Mouse (Mus musculus) kidney, postnatal 0 days (tissue): ENCODE measurements around the gene Pcdh20. TPM values are rescaled to one million over a fixed set of nuclear protein-coding genes. Genes with fewer than 3 reads are reported as not detected.

Source experiments
- ATAC-seq: fragments of 200-750 bp; cut with Nextera tagmentation; replicated peaks from 2 replicates; pipeline ENCODE4 v1.8.0; 2017; ENCODE audit warnings: low read depth, moderate number of reproducible peaks, moderate TSS enrichment, moderate library complexity; ENCODE audit not compliant: low FRiP score
- DNase-seq: peaks from one replicate; pipeline ENCODE4 v3.0.0-alpha.2; 2016; ENCODE audit warnings: low spot score
- H3K27ac ChIP-seq: fragments of 300-500 bp; sonication (generic); 2 replicates; pipeline ENCODE4 v1.5.1; 2014; ENCODE audit warnings: mild to moderate bottlenecking
- H3K27me3 ChIP-seq: fragments of 300-500 bp; sonication (generic); 2 replicates; pipeline ENCODE4 v1.6.1; 2014; ENCODE audit warnings: low read length, mixed read lengths; ENCODE audit not compliant: insufficient read depth
- H3K36me3 ChIP-seq: fragments of 300-500 bp; sonication (generic); 2 replicates; pipeline ENCODE4 v1.6.1; 2014; ENCODE audit warnings: low read length, mixed read lengths; ENCODE audit not compliant: insufficient read depth
- H3K4me1 ChIP-seq: fragments of 300-500 bp; sonication (generic); replicated peaks from 2 replicates; pipeline ENCODE4 v1.6.1; 2014; ENCODE audit warnings: antibody characterized with exemption, low read length, mixed read lengths; ENCODE audit not compliant: insufficient read depth
- H3K4me2 ChIP-seq: fragments of 300-500 bp; sonication (generic); 2 replicates; pipeline ENCODE4 v1.6.1; 2014; ENCODE audit warnings: mild to moderate bottlenecking, low read length, moderate library complexity, mixed read lengths
- H3K4me3 ChIP-seq: fragments of 300-500 bp; sonication (generic); replicated peaks from 2 replicates; pipeline ENCODE4 v1.5.1; 2014; ENCODE audit warnings: low read depth, low read length
- H3K9ac ChIP-seq: fragments of 300-500 bp; sonication (generic); 2 replicates; pipeline ENCODE4 v1.6.1; 2014; ENCODE audit warnings: low read depth, low read length
- H3K9me3 ChIP-seq: fragments of 300-500 bp; sonication (generic); replicated peaks from 2 replicates; pipeline ENCODE4 v1.6.1; 2016; ENCODE audit warnings: low read length, inconsistent platforms, mixed read lengths
- CTCF ChIP-seq: IDR thresholded peaks from 2 replicates; pipeline ENCODE4 v1.5.1; 2016; ENCODE audit warnings: antibody characterized with exemption, low read depth, mild to moderate bottlenecking, moderate library complexity
- WGBS: fragments of 180-500 bp; shearing (Covaris S2); extraction: QIAGEN DNeasy Blood & Tissue Kit; methylation state at CpG from one replicate; pipeline ENCODE4 v1.1.7; 2014; 5-methylcytosine and 5-hydroxymethylcytosine counted together
- polyA plus RNA-seq: library from polyadenylated mRNA; unstranded; fragments of >200 nt; fragmentation: Nextera tagmentation; extraction: Ambion mirVana; gene quantifications from 2 replicates; pipeline ENCODE4 v1.2.1, GENCODE M21; 2015

The Pcdh20 gene
- polyA plus RNA-seq, result 0.08 and 0.19 TPM in 2 replicates

DNA sequence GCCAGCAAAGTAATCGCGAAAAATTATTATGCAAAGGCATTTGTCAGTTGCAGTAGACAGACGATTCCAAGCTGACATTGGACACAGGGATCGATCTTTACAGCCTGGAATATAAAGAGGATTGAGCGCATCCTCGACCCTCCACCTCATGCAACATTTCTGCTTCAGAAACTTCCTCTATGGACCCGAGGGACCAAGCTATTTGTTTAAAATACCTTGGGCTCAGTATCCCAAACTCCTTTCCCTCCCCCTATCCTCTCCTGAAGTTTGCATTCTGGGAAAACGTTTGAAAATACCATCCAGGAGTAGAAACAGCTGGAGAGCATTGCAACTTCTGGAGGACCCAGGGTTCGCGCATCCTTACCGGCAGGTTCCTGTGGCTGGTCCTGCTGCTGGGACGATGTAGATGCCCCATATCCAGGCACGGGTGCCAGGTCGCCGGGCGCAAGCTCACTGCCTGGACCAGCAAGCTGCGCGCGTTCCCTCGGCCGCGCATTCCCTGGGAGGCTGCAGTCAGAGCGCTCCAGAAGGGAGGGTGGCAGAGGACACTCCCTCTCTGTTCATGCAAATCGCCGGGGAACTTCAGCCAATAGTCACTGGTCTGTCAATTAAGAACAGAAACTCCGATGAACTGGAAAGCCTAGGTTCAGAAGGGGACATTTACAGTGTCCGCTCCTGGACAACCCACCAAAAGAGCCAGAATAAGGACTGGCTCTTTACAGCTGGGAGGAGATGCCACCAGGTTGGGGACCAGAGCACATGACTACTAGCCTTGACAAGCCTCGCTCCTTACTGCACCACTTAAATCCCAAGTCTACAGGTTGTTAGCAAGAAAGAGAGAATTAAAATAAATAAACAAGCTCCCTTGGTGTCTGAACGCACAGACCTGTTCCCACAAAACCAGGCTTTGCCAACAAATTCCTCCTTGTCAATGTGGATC is at the start of gene Pcdh20:
Gene Pcdh20, minus strand, starts transcription at position 902 of the 940 bp plus-strand sequence.
- 1% methylated on average over 29 of the region's 29 CpGs for WGBS
- H3K36me3 ChIP-seq, result no peaks in the 10 kb centered on the region
- peaks cover 8% of the 10 kb centered on the region for H3K27me3 ChIP-seq
- H3K4me2 ChIP-seq, result peak within 1 kb of the TSS; percentile 64
- H3K4me1 ChIP-seq, result 0 out of 2 replicates have a peak, but pooled peaks cover 11% of the 10 kb centered on the region
- ATAC-seq (peak; percentile 71), DNase-seq (peak; percentile 64)
- no peak within 1 kb of the TSS for H3K27ac ChIP-seq
- no peaks in the 10 kb centered on the region for H3K9me3 ChIP-seq
- H3K4me3 ChIP-seq, result peak within 1 kb of the TSS; percentile 28
- no peak within 1 kb of the TSS for H3K9ac ChIP-seq
- TF ChIP-seq CTCF, result no peak

DNA sequence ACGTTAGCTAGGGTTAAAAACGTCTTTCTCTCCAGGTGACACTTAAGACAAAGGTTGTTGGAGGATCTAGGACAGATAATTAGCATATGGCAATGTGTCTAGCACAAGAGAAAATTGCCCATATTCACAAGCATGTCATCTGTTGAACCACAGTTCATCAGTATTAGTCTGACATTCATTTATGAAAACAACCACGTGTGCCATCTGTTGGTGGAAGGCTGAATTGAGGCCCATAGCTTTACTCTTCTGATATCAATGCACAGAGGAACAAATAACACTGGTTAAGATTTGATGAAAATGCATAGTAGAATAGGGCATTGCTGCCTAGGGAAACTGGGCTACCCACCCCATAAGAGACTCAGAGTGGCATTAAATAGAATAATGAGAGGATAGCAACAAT is 8.7 kb upstream of the Pcdh20 start:
- WGBS, result 47% methylated on average over 3 of the region's 3 CpGs
- peak; percentile 14 for DNase-seq

DNA sequence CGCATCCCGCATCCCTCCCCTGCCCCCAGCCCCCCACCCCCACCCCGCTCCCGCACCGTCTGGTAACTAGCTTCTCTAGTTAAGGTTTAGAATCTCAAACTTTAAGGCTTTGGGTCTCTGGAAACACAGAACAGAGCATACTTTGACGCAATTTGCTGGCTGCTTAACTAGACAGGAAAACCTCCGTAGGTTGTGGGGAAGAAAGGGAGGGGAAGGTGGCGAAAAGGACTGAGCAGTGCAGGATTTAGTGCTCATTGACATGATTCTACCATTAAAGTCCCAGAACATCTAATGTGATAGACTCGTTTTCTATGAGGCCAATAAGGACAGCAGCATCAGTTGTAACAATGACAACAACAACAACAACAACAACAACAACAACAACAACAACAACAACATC is 1.2 kb downstream of the Pcdh20 start:
- no peak overlapping the region for H3K27ac ChIP-seq
- no peaks in the 10 kb centered on the region for H3K36me3 ChIP-seq
- peak overlapping the region; percentile 64 for H3K4me2 ChIP-seq
- WGBS, result 1% methylated on average over 9 of the region's 9 CpGs
- H3K27me3 ChIP-seq, result peaks cover 8% of the 10 kb centered on the region
- H3K9ac ChIP-seq, result no peak overlapping the region
- peak; percentile 16 for DNase-seq
- ATAC-seq, result no peak
- no peak for TF ChIP-seq CTCF
- no peaks in the 10 kb centered on the region for H3K9me3 ChIP-seq
- 0 out of 2 replicates have a peak, but pooled peaks cover 11% of the 10 kb centered on the region for H3K4me1 ChIP-seq
- H3K4me3 ChIP-seq, result 0 out of 2 replicates have a peak overlapping the region, but pooled peaks have one; percentile 18

More for the DNA sequence above, 8.7 kb upstream of the Pcdh20 start:
- H3K4me3 ChIP-seq, result no peak overlapping the region
- no peaks in the 10 kb centered on the region for H3K36me3 ChIP-seq
- H3K9ac ChIP-seq, result no peak overlapping the region
- ATAC-seq, result no peak
- no peaks in the 10 kb centered on the region for H3K4me1 ChIP-seq
- TF ChIP-seq CTCF, result peak; percentile 63
- no peak overlapping the region for H3K4me2 ChIP-seq
- no peaks in the 10 kb centered on the region for H3K9me3 ChIP-seq
- H3K27me3 ChIP-seq, result no peaks in the 10 kb centered on the region
- no peak overlapping the region for H3K27ac ChIP-seq

DNA sequence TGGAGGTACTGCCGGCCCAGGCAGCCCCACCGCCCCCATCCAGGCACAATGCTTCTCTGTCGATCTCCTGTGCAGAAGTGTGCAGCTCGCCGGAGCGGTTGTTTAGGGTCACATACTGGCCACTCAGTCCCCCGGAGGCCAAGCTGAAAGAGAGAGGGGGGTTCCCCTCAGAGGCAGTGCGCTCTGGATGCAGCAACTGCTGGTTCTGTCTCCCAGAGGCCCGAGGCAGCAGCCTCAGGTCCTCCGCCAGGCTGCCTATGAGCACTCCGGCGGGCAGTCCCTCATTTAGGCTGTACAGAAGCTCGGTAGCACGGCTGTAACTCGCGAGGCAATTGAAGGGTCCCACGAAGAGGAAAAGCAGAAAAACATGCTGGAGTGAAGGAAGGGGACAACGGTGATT is 1.8 kb downstream of the Pcdh20 start:
- Histone ChIP-seq H3K4me1 (0 out of 2 replicates have a peak, but pooled peaks cover 11% of the 10 kb centered on the region), H3K4me2 (peak overlapping the region; percentile 64), H3K4me3 (peak overlapping the region; percentile 18; the same call in 1 of the 2 replicates), H3K27me3 (peaks cover 8% of the 10 kb centered on the region), H3K36me3 (no peaks in the 10 kb centered on the region), H3K9ac (0 out of 2 replicates have a peak overlapping the region, but pooled peaks have one; percentile 27), H3K27ac (no peak overlapping the region), H3K9me3 (no peaks in the 10 kb centered on the region)
- WGBS, result under 1% methylated on average over 18 of the region's 18 CpGs
- no peak for ATAC-seq
- DNase-seq, result peak; percentile 5
- TF ChIP-seq CTCF, result no peak

DNA sequence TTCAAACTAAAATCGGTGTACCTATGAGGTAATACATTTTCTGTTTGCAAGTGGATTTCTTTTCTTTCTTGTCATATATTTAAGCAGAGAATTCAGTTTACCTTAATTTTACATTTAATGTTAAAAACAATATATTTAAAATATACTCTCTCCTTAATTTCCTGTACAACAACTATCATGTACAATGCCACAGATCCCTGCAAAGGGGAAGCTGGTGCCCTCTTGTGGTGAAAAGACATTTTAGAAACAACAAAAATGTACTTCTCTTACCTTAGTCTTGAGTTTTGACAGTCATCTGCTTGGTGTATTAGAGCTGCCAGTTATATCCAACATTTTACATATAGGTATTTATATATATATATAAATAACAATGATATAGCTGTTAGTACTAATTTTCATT is 4.8 kb downstream of the Pcdh20 start:
- peak; percentile 72 for TF ChIP-seq CTCF
- 100% methylated on average over 1 of the region's 1 CpGs for WGBS
- Histone ChIP-seq H3K27ac (no peak overlapping the region), H3K36me3 (no peaks in the 10 kb centered on the region), H3K4me1 (0 out of 2 replicates have a peak, but pooled peaks cover 11% of the 10 kb centered on the region), H3K9ac (no peak overlapping the region), H3K4me3 (no peak overlapping the region), H3K4me2 (no peak overlapping the region), H3K27me3 (peaks cover 8% of the 10 kb centered on the region), H3K9me3 (no peaks in the 10 kb centered on the region)
- no peak for ATAC-seq
- peak; percentile 55 for DNase-seq

DNA sequence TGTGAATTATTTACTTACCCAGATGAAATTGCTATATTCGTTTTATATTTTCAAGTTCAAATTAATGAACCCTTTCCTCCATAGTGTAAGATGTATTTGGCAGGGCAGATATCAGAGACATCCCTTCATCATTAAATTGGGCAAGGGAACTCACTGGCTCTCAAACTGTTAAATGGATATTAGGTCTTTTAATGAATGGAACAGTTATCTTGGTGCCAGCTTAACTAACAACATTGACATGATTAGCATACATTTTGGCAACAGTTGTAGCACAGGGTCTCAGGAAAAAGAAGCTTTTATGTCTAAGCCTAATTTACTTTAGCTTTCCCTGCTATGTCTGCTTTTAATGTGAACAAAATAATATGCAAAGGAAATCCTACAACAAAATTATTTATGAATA is 6.8 kb downstream of the Pcdh20 start:
- Histone ChIP-seq H3K4me3 (no peak overlapping the region), H3K9me3 (no peaks in the 10 kb centered on the region), H3K4me2 (no peak overlapping the region), H3K27ac (no peak overlapping the region), H3K27me3 (no peaks in the 10 kb centered on the region), H3K9ac (no peak overlapping the region), H3K4me1 (0 out of 2 replicates have a peak, but pooled peaks cover 3% of the 10 kb centered on the region), H3K36me3 (no peaks in the 10 kb centered on the region)
- TF ChIP-seq CTCF, result no peak
- 70% methylated on average over 1 of the region's 1 CpGs for WGBS
- DNase-seq (no peak), ATAC-seq (no peak)
